Mouse (Mus musculus) urinary bladder, postnatal 36 days (tissue): Measurements from ENCODE around the gene Phf5a.

Source experiments
- DNase-seq, 2 experiments: peaks; one replicate each; pipeline ENCODE4 v3.0.0; 2022; ENCODE audit warnings: low spot score in 2 of 2, mixed read lengths in 1 of 2

The Phf5a gene

DNA sequence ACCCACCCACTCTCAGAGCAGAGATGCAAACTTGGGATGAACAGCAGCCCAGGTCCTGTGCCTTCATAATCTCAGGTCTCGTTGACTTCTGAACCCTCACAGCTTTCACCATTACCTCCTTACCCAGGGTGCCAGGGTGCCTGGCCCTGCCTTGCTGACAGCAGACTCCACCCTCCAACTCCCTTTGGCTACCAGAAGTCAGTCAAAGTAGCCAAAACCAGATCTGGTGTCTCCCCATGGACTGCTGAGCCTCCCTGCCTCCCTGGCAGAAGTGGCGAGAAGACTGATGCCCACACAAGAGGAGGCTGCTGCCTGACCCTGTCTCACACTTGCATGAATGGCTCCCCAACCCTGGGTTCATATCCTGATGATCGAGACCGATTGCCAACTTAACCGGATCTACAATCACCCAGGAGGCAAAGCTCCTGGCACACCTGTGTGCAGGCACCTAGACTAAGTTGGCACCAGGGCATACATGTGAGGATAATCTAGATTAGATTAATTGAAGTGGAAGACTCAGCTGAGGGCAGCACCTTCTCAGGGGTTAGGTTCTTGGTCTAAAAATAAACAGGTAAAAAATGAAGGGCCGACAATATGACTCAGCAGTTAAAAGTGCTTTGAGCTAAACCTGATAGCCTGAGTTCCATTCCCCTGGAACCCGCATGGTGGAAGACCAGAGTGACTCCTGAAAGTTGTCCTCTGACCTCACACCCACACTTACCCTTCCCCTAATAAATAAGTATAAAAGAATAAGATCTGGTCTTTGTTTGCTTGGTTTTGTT lies 43.1 kb downstream of the Phf5a start:
- no peak for DNase-seq

DNA sequence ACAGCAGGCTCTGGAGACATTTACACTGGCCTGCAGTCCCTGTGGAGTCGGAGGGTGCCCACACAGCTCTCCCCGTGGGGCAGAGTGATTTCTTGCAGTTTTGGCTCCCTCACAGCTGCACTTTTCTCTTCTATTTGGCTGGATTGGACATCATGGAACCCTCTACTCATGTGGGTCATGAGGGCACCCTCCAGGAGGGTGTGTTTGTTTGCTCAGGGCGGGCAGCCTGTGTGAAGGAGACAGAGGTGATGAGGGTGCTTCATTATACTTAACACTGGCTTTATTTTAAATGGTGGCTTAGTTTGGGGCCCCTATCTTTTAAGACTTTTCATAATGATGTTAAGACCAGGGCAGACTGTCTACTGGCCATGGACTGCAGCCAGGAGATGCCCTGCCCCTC lies 46.9 kb downstream of the Phf5a start:
- no peak for DNase-seq

DNA sequence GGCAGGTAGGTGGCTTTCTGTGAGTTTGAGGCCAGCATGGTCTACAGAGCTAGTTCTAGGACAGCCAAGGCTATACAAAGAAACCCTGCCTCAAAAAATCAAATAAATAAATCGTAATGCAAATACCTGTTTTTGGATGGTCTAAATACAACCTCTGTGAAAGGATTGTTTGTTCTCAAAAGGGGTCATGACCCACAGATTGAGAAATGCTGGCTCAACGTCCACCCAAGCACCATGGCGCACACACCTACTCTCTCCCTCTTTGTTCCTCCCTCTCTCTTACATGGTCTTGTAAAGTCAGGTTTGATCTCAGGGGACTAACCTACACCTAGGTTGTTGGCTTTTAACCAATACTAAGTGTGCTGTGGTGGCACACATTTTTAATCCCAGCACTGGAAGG lies 49.1 kb downstream of the Phf5a start:
- no peak for DNase-seq

- no peak for DNase-seq
These were observed 53.3 kb downstream of the Phf5a start for GRCm38 (mm10) chr15:81818404-81818803.

DNA sequence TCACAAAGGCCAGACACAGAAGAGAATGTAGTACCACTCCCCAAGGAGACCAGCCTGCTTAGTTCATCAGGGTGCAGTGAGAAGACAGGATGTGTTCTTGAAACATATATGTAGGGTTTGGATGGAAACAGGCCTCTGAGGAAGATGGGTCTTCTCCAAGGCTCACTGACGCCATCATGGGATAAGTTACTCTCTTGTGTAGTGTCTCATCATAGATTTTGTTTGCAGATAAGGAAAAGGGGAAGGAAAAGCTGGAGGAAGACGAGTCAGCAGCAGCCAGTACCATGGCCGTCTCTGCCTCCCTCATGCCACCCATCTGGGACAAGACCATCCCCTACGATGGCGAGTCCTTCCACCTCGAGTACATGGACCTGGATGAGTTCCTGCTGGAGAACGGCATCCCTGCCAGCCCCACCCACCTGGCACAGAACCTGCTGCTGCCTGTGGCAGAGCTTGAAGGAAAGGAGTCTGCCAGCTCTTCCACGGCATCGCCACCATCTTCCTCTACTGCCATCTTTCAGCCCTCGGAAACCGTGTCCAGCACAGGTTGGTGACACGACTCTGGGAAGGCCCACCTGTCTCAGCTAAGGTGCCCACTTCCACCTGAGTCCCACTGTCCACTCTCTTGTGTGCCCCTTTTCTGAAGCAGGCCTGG lies 56.9 kb downstream of the Phf5a start:
- no peak for DNase-seq
